Mouse (Mus musculus) megakaryocyte, embryonic 14.5 days (primary cell): ENCODE measurements around the gene Nfat5.

Source experiments
- FLI1 ChIP-seq: IDR thresholded peaks from 2 replicates; pipeline ENCODE4 v1.6.1; 2012; ENCODE audit warnings: low read length, inconsistent platforms, mixed read lengths
- GATA1 ChIP-seq: IDR thresholded peaks from 3 replicates; pipeline ENCODE4 v1.6.1; 2012; ENCODE audit warnings: mixed read lengths, low read length, inconsistent platforms, borderline replicate concordance

DNA sequence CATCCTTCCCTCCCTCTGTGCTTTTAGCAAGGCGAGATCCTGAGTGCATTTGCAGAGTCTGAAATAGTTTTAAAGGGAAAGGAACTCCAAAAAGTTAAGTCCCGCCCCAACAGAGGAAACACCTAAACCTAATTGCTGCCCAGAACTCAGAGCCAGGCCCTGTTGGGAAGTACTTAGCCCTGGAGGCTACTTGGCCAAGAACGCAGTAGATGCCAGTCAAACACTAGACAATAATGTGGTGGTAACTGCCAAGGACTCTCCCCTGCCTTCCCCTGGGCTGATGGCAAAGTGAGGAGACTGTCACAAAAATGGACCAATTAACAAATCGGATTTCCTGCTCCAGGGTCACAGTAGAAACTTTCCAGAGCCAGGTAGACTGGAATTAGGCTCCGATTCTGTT lies 108.6 kb downstream of the Nfat5 start:
- no peak for TF ChIP-seq GATA1
- no peak for TF ChIP-seq FLI1
